Mouse (Mus musculus) spleen, adult 2 months (tissue): Measurements from ENCODE around the gene Plch2.

Experiments used
- CTCF ChIP-seq: fragments of 200-500 bp; IDR thresholded peaks from 2 replicates; pipeline ENCODE4 v1.5.1; 2011; ENCODE audit warnings: mild to moderate bottlenecking, inconsistent platforms; ENCODE audit not compliant: insufficient read depth, insufficient read length, insufficient replicate concordance; ENCODE audit errors: extremely low read depth
- POLR2A ChIP-seq: fragments of 200-500 bp; IDR thresholded peaks from 2 replicates; pipeline ENCODE4 v1.6.1; 2011; ENCODE audit warnings: low read depth, low read length, inconsistent platforms

- TF ChIP-seq CTCF (no peak), POLR2A (no peak)
Measured at GRCm38 (mm10) chr4:155084351-155084750, 27.8 kb upstream of the Plch2 start.
